Mouse (Mus musculus) embryonic facial prominence, embryonic 10.5 days (tissue): ENCODE results near the gene Gipc1. TPM values are rescaled to one million over a fixed set of nuclear protein-coding genes. Genes with fewer than 3 reads are reported as not detected.
A peak's percentile ranks its signal among the peaks of the same experiment; 100 is the strongest.

ENCODE experiments used
- DNase-seq: peaks from one replicate; pipeline ENCODE4 v3.0.0-alpha.2; 2017; ENCODE audit warnings: low spot score
- H3K27ac ChIP-seq: fragments of 300-500 bp; sonication (generic); replicated peaks from 2 replicates; pipeline ENCODE4 v1.5.1; 2016; ENCODE audit warnings: mild to moderate bottlenecking
- H3K27me3 ChIP-seq: fragments of 300-500 bp; sonication (generic); replicated peaks from 2 replicates; pipeline ENCODE4 v1.6.1; 2016; ENCODE audit warnings: low read depth, mild to moderate bottlenecking; ENCODE audit not compliant: poor library complexity, severe bottlenecking
- H3K36me3 ChIP-seq: fragments of 300-500 bp; sonication (generic); replicated peaks from 2 replicates; pipeline ENCODE4 v1.6.1; 2016; ENCODE audit warnings: mild to moderate bottlenecking, moderate library complexity
- H3K4me1 ChIP-seq: fragments of 300-500 bp; sonication (generic); 2 replicates; pipeline ENCODE4 v1.6.1; 2016
- H3K4me3 ChIP-seq: fragments of 300-500 bp; sonication (generic); 2 replicates; pipeline ENCODE4 v1.5.1; 2016; ENCODE audit warnings: mild to moderate bottlenecking, moderate library complexity
- H3K9me3 ChIP-seq: fragments of 300-500 bp; sonication (generic); 2 replicates; pipeline ENCODE4 v1.6.1; 2016; ENCODE audit warnings: mild to moderate bottlenecking
- WGBS: fragments of 180-500 bp; shearing (Covaris S2); methylation state at CpG from one replicate; pipeline ENCODE4 v1.1.7; 2016; 5-methylcytosine and 5-hydroxymethylcytosine counted together
- polyA plus RNA-seq: library from polyadenylated mRNA; unstranded; fragments of >200 nt; fragmentation: Nextera tagmentation; extraction: Ambion mirVana; gene quantifications from 2 replicates; pipeline ENCODE4 v1.2.1, GENCODE M21; 2016

Gene Gipc1
- polyA plus RNA-seq, 1 experiment from 2014 or later = 208 TPM

DNA sequence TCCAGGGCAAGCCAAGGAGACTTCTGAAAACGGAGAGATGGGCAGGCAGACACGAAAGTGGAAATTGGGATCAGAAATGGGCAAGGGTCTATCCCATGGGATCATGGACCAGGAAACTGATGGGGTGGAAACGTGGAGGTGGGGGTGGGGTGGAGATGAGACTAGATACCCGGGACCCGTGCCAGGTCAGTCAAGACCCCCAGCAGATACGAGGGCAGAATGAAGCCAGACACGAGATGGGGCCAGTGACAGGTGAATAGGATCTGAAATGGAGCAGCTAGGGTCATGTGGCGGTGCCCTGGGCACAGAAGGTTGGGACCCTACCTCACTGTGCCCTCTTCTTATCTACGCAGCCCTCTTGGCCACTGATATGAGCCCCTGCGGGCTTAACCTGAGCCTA, 15.0 kb downstream of the Gipc1 start:
- peak overlapping the region; percentile 55 for H3K4me3 ChIP-seq
- H3K9me3 ChIP-seq = no peaks in the 10 kb centered on the region
- H3K36me3 ChIP-seq = peaks cover 51% of the 10 kb centered on the region
- H3K27me3 ChIP-seq = peaks cover 30% of the 10 kb centered on the region
- DNase-seq = no peak
- 81% methylated on average over 10 of the region's 10 CpGs for WGBS
- no peak overlapping the region; the same call in 1 of the 2 replicates for H3K27ac ChIP-seq
- peaks cover 58% of the 10 kb centered on the region for H3K4me1 ChIP-seq

- DNase-seq = peak; percentile 89
- 22% methylated on average over 80 of the region's 80 CpGs for WGBS
- peak overlapping the region; percentile 77 for H3K27ac ChIP-seq
- H3K27me3 ChIP-seq = peaks cover 30% of the 10 kb centered on the region
- peaks cover 53% of the 10 kb centered on the region for H3K36me3 ChIP-seq
- peak overlapping the region; percentile 55 for H3K4me3 ChIP-seq
- no peaks in the 10 kb centered on the region for H3K9me3 ChIP-seq
- H3K4me1 ChIP-seq = peaks cover 52% of the 10 kb centered on the region
Observed at GRCm38 (mm10) chr8:83668010-83668916, 15.8 kb downstream of the Gipc1 start.

GRCm38 (mm10) chr8:83669013-83669412, 16.5 kb downstream of the Gipc1 start:
- DNase-seq = no peak
- Histone ChIP-seq H3K9me3 (no peaks in the 10 kb centered on the region), H3K4me3 (peak overlapping the region; percentile 55; the same call in 1 of the 2 replicates), H3K27ac (peak overlapping the region; percentile 16; the same call in 1 of the 2 replicates), H3K36me3 (peaks cover 54% of the 10 kb centered on the region), H3K27me3 (peaks cover 30% of the 10 kb centered on the region), H3K4me1 (peaks cover 50% of the 10 kb centered on the region)
- WGBS = 78% methylated on average over 16 of the region's 16 CpGs

DNA sequence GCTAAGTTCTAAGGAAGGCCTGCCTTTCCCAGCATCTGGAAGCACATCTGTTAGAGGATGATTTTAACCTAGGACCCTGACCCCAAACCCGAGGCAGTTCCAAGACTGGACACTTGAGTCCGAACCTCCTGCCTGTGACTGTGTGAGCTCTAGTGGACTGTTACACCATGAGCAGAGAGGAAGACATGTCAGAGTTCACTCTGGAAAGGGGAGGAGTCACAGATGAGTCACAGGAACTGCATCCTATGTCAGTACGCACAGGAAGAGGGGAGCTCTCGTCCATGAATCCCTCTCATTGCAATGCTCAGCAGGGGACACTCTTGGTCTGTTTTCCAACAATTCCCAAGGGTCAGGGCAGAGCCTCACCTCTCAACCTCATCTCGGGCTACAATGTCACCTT, 20.5 kb downstream of the Gipc1 start:
- 59% methylated on average over 5 of the region's 5 CpGs for WGBS
- peaks cover 85% of the 10 kb centered on the region for H3K36me3 ChIP-seq

DNA sequence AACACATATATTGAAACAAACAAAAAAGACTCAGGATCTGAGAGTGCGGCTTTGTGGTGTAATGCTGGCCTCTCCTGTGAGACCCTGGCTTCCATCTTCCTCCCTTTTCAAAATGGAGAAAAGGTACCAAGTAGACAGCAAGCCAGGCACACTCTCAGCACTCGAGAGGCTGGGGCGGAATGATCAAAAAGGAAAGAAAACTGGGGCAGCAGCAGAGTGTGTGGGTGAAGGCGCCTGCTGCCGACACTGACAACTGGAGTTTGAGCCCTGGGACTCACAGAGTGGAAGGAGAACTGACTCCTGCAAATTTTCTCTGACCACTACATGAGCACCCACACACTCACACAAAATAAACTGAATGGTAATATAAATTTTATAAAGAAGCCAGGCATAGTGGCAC, 22.0 kb downstream of the Gipc1 start:
- Histone ChIP-seq H3K4me1 (peaks cover 9% of the 10 kb centered on the region; the same call in 1 of the 2 replicates), H3K27me3 (0 out of 2 replicates have a peak, but pooled peaks cover 1% of the 10 kb centered on the region), H3K4me3 (no peak overlapping the region), H3K9me3 (no peaks in the 10 kb centered on the region), H3K27ac (no peak overlapping the region), H3K36me3 (peaks cover 97% of the 10 kb centered on the region)
- WGBS = 83% methylated on average over 5 of the region's 5 CpGs
- no peak for DNase-seq

More for the DNA sequence above, 20.5 kb downstream of the Gipc1 start:
- no peak overlapping the region for H3K27ac ChIP-seq
- H3K9me3 ChIP-seq = no peaks in the 10 kb centered on the region
- no peak overlapping the region for H3K4me3 ChIP-seq
- DNase-seq = no peak
- H3K27me3 ChIP-seq = peaks cover 12% of the 10 kb centered on the region
- peaks cover 22% of the 10 kb centered on the region for H3K4me1 ChIP-seq

- H3K9me3 ChIP-seq = no peaks in the 10 kb centered on the region
- WGBS = 92% methylated on average over 12 of the region's 12 CpGs
- no peak overlapping the region for H3K27ac ChIP-seq
- peaks cover 28% of the 10 kb centered on the region for H3K4me1 ChIP-seq
- H3K4me3 ChIP-seq = no peak overlapping the region
- peaks cover 95% of the 10 kb centered on the region for H3K36me3 ChIP-seq
- DNase-seq = no peak
- H3K27me3 ChIP-seq = no peaks in the 10 kb centered on the region
Observed at GRCm38 (mm10) chr8:83679866-83680265, 27.4 kb downstream of the Gipc1 start.

DNA sequence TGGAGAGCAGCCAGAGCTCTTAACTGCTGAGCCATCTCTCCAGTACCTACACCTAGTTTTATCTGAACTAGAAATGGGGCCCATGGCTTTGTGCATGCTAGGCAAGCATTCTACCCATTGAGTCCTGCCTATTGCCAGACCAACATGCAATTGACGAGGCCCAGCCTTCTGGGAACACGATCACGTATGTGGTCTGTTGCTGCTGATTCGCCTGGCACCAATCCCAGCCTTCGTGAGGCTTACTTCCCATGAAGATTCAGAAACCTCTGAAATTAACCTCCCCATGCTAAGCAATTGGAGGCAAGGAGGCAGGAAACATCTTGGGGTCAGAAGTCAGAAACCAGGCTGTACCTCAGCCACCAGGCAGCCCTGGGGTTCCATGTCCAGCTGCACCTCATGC, 28.1 kb downstream of the Gipc1 start:
- Histone ChIP-seq H3K27ac (peak overlapping the region; percentile 84), H3K4me3 (peak overlapping the region; percentile 34; the same call in 1 of the 2 replicates), H3K9me3 (no peaks in the 10 kb centered on the region), H3K36me3 (peaks cover 95% of the 10 kb centered on the region), H3K4me1 (peaks cover 28% of the 10 kb centered on the region), H3K27me3 (no peaks in the 10 kb centered on the region)
- no peak for DNase-seq
- 69% methylated on average over 5 of the region's 5 CpGs for WGBS

GRCm38 (mm10) chr8:83681099-83681498, 28.6 kb downstream of the Gipc1 start:
- peaks cover 96% of the 10 kb centered on the region for H3K36me3 ChIP-seq
- DNase-seq = peak; percentile 74
- peaks cover 28% of the 10 kb centered on the region for H3K4me1 ChIP-seq
- 14% methylated on average over 6 of the region's 6 CpGs for WGBS
- peak overlapping the region; percentile 34 for H3K4me3 ChIP-seq
- H3K9me3 ChIP-seq = no peaks in the 10 kb centered on the region
- no peaks in the 10 kb centered on the region for H3K27me3 ChIP-seq
- peak overlapping the region; percentile 84 for H3K27ac ChIP-seq

DNA sequence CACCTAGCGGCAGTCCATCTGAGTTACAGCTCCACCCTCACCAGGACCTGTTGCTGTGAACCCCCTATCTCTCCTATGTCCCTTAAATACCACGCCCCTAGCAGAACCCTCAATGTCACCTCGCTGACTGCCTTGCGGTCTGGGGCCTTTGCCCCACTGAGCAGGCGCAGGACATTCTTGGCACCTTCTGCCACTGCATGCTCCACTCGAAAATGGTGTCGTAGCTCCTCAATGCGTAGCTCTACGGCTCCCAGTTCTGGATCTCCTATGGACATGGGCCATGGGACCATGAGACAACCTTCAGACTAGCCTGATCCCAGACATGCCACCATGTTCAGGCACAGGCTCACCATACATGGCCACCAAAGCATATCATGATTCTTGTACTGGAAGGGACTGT, 32.0 kb downstream of the Gipc1 start:
- H3K4me1 ChIP-seq = peaks cover 25% of the 10 kb centered on the region
- no peaks in the 10 kb centered on the region for H3K9me3 ChIP-seq
- H3K27ac ChIP-seq = no peak overlapping the region
- H3K27me3 ChIP-seq = no peaks in the 10 kb centered on the region
- WGBS = 93% methylated on average over 9 of the region's 9 CpGs
- H3K36me3 ChIP-seq = peaks cover 84% of the 10 kb centered on the region
- H3K4me3 ChIP-seq = no peak overlapping the region
- no peak for DNase-seq

- Histone ChIP-seq H3K27me3 (no peaks in the 10 kb centered on the region), H3K4me1 (peaks cover 17% of the 10 kb centered on the region; the same call in 1 of the 2 replicates), H3K4me3 (no peak overlapping the region), H3K36me3 (peaks cover 73% of the 10 kb centered on the region), H3K27ac (no peak overlapping the region), H3K9me3 (no peaks in the 10 kb centered on the region)
- 89% methylated on average over 6 of the region's 6 CpGs for WGBS
- no peak for DNase-seq
Observed at GRCm38 (mm10) chr8:83689264-83689663, 36.8 kb downstream of the Gipc1 start.

DNA sequence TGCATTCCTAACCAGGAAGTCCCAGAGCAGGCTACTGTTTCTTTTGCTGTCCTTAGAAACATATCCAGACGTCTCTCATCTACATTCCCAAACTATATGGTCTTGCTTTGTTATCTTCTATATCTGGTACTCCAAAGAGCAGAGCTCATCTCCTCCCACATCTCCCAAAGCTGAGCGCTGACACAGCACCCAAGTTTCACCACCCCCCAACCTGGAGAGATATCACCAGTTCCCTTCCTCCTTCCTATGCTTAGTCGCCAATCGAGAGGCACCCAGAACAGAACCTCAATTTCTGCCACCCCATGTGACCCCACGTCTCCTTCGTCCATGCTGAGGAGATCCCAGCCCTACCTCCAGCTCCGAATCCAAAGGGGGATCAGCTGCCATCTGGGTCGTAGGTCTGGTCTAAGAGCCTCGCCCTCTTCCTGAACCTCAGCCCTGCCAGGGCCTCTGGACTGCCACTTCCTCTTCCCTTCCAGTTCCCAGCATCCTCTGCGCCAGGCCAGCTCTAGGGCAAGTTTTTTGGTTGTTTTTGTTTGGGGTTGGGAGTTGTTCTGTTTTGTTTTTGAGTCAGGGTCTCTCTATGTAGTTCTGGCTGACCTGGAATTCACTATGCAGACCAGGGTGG, 41.2 kb downstream of the Gipc1 start:
- no peak for DNase-seq
- H3K27me3 ChIP-seq = 0 out of 2 replicates have a peak, but pooled peaks cover 4% of the 10 kb centered on the region
- peaks cover 42% of the 10 kb centered on the region for H3K36me3 ChIP-seq
- H3K4me3 ChIP-seq = no peak overlapping the region
- H3K9me3 ChIP-seq = no peaks in the 10 kb centered on the region
- H3K27ac ChIP-seq = no peak overlapping the region
- peaks cover 44% of the 10 kb centered on the region for H3K4me1 ChIP-seq
- 82% methylated on average over 10 of the region's 10 CpGs for WGBS

DNA sequence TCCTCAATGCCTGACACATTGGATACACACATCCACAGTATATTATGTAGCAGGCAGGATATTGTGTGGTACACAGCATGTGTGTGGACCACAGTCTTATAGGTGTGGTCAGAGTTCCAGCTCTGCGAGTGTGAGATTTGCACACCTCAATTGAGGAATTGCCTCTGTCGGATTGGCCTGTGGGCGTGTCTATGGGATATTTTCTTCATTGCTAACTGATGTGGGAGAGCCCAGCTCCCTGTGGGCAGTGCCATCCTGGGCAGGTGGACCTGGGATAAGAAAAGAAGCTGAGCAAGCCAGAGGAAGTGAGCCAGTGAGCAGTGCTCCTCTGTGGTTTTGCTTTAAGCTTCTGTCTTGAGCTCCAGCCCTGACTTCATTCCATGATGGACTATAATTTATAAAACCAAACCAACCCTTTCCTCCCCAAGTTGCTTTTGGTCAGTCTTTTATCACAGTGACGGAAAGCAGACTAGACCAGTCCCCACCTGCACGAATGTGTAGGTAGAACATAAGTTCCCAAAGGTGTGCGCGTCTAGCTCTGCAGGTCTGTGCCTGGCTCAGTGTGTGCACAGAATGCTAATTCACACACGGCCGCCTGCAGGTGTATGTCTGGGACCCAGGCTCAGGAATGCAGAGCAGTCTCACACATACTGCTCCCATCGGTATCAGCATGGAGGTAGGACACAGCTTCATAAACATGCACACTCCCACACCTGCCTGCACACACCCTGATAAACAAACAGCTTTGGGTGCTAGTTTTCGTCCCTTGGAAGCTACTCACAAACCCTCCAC, 42.1 kb downstream of the Gipc1 start:
- Histone ChIP-seq H3K9me3 (no peaks in the 10 kb centered on the region), H3K27ac (no peak overlapping the region), H3K27me3 (0 out of 2 replicates have a peak, but pooled peaks cover 4% of the 10 kb centered on the region), H3K4me3 (no peak overlapping the region), H3K36me3 (peaks cover 38% of the 10 kb centered on the region), H3K4me1 (peaks cover 51% of the 10 kb centered on the region)
- 88% methylated on average over 11 of the region's 11 CpGs for WGBS
- no peak for DNase-seq
